Mouse (Mus musculus) stomach, embryonic 14.5 days (tissue): ENCODE results near the gene Gadd45b. TPM values are rescaled to one million over a fixed set of nuclear protein-coding genes. Genes with fewer than 3 reads are reported as not detected.
A peak's percentile ranks its signal among the peaks of the same experiment; 100 is the strongest.

ENCODE experiments used
- ATAC-seq: fragments of 200-750 bp; cut with Nextera tagmentation; 2 replicates; pipeline ENCODE4 v1.8.0; 2017; ENCODE audit warnings: low read depth, moderate TSS enrichment; ENCODE audit not compliant: insufficient number of reproducible peaks, insufficient read depth, low FRiP score
- H3K27ac ChIP-seq: fragments of 300-500 bp; sonication (generic); 2 replicates; pipeline ENCODE4 v1.5.1; 2014; ENCODE audit warnings: mild to moderate bottlenecking, low read length, moderate library complexity, mixed read lengths
- H3K27me3 ChIP-seq: fragments of 300-500 bp; sonication (generic); 2 replicates; pipeline ENCODE4 v1.6.1; 2014; ENCODE audit warnings: low read length, control low read depth, mixed read lengths; ENCODE audit not compliant: control insufficient read depth, insufficient read depth
- H3K36me3 ChIP-seq: fragments of 300-500 bp; sonication (generic); 2 replicates; pipeline ENCODE4 v1.6.1; 2014; ENCODE audit warnings: mild to moderate bottlenecking, control low read depth, low read length, moderate library complexity, mixed read lengths; ENCODE audit not compliant: control insufficient read depth, insufficient read depth
- H3K4me1 ChIP-seq: fragments of 300-500 bp; sonication (generic); 2 replicates; pipeline ENCODE4 v1.6.1; 2014; ENCODE audit warnings: low read length, control low read depth, mixed read lengths; ENCODE audit not compliant: control insufficient read depth, insufficient read depth
- H3K4me2 ChIP-seq: fragments of 300-500 bp; sonication (generic); replicated peaks from 2 replicates; pipeline ENCODE4 v1.6.1; 2014; ENCODE audit warnings: low read depth, low read length, control low read depth
- H3K4me3 ChIP-seq: fragments of 300-500 bp; sonication (generic); 2 replicates; pipeline ENCODE4 v1.5.1; 2014; ENCODE audit warnings: low read depth, low read length, control low read depth
- H3K9ac ChIP-seq: fragments of 300-500 bp; sonication (generic); replicated peaks from 2 replicates; pipeline ENCODE4 v1.6.1; 2014; ENCODE audit warnings: low read depth, mild to moderate bottlenecking, control low read depth, low read length, moderate library complexity, mixed read lengths
- H3K9me3 ChIP-seq: fragments of 300-500 bp; sonication (generic); 2 replicates; pipeline ENCODE4 v1.6.1; 2016; ENCODE audit warnings: low read depth, low read length, control low read depth; ENCODE audit not compliant: control insufficient read depth
- WGBS: fragments of 180-500 bp; shearing (Covaris S2); extraction: QIAGEN DNeasy Blood & Tissue Kit; methylation state at CpG from one replicate; pipeline ENCODE4 v1.1.7; 2014; 5-methylcytosine and 5-hydroxymethylcytosine counted together
- polyA plus RNA-seq: library from polyadenylated mRNA; unstranded; fragments of >200 nt; fragmentation: Nextera tagmentation; extraction: Ambion mirVana; gene quantifications from 2 replicates; pipeline ENCODE4 v1.2.1, GENCODE M21; 2014

Gene Gadd45b
- polyA plus RNA-seq, 1 experiment from 2014 or later, result 16.1 TPM

- no peak overlapping the region; the same call in 1 of the 2 replicates for H3K9ac ChIP-seq
Observed at GRCm38 (mm10) chr10:80936135-80936809, 6.4 kb downstream of the Gadd45b start.

GRCm38 (mm10) chr10:80936810-80937164, 6.9 kb downstream of the Gadd45b start:
- no peaks in the 10 kb centered on the region for H3K9me3 ChIP-seq
- peaks cover 74% of the 10 kb centered on the region for H3K4me1 ChIP-seq
- peak overlapping the region; percentile 73 for H3K4me2 ChIP-seq
- H3K9ac ChIP-seq, result no peak overlapping the region
- H3K36me3 ChIP-seq, result no peaks in the 10 kb centered on the region
- WGBS, result 12% methylated on average over 6 of the region's 6 CpGs
- no peak overlapping the region for H3K27ac ChIP-seq
- H3K4me3 ChIP-seq, result peak overlapping the region; percentile 25
- H3K27me3 ChIP-seq, result peaks cover 5% of the 10 kb centered on the region; the same call in 1 of the 2 replicates
- no peak for ATAC-seq

More at GRCm38 (mm10) chr10:80936135-80936809, 6.4 kb downstream of the Gadd45b start:
- peak overlapping the region; percentile 73 for H3K4me2 ChIP-seq
- H3K4me3 ChIP-seq, result peak overlapping the region; percentile 25
- peak; percentile 50; the same call in 1 of the 2 replicates for ATAC-seq
- H3K27me3 ChIP-seq, result peaks cover 8% of the 10 kb centered on the region; the same call in 1 of the 2 replicates
- H3K36me3 ChIP-seq, result no peaks in the 10 kb centered on the region
- H3K27ac ChIP-seq, result no peak overlapping the region
- WGBS, result 2% methylated on average over 35 of the region's 37 CpGs
- no peaks in the 10 kb centered on the region for H3K9me3 ChIP-seq
- peaks cover 78% of the 10 kb centered on the region for H3K4me1 ChIP-seq

DNA sequence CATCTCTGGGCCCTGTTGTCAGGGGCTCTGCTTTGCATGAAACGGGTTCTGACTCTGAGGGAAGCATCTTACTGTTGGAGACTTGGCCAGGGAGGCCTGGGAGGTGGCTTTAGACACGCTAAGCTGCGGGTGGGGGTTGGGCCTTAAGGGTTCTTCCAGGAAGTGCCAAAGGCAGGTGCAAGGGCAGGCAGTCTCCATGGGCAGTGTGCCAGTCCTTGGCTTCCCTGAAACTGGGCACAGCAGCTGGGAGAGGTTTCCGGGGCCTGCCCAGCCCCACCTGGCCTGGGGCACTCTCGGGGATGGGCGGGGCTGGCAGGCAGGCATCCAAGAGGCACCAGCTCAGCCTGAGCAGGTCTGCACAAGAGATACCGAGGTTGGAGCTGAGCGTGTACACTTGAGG, 7.8 kb downstream of the Gadd45b start:
- no peak for ATAC-seq
- H3K4me1 ChIP-seq, result peaks cover 65% of the 10 kb centered on the region

GRCm38 (mm10) chr10:80938831-80939550, 9.1 kb downstream of the Gadd45b start:
- WGBS, result 10% methylated on average over 15 of the region's 15 CpGs
- H3K4me1 ChIP-seq, result peaks cover 61% of the 10 kb centered on the region
- H3K36me3 ChIP-seq, result no peaks in the 10 kb centered on the region

More for the DNA sequence above, 7.8 kb downstream of the Gadd45b start:
- H3K9ac ChIP-seq, result no peak overlapping the region
- H3K4me2 ChIP-seq, result no peak overlapping the region
- no peak overlapping the region for H3K4me3 ChIP-seq
- no peaks in the 10 kb centered on the region for H3K27me3 ChIP-seq
- peak overlapping the region; percentile 6; the same call in 1 of the 2 replicates for H3K27ac ChIP-seq
- no peaks in the 10 kb centered on the region for H3K9me3 ChIP-seq
- 36% methylated on average over 8 of the region's 8 CpGs for WGBS
- no peaks in the 10 kb centered on the region for H3K36me3 ChIP-seq

GRCm38 (mm10) chr10:80939671-80940070, 9.8 kb downstream of the Gadd45b start:
- Histone ChIP-seq H3K4me3 (peak overlapping the region; percentile 30), H3K36me3 (no peaks in the 10 kb centered on the region), H3K27ac (peak overlapping the region; percentile 87), H3K4me2 (peak overlapping the region; percentile 78), H3K4me1 (peaks cover 61% of the 10 kb centered on the region), H3K27me3 (no peaks in the 10 kb centered on the region), H3K9me3 (no peaks in the 10 kb centered on the region), H3K9ac (no peak overlapping the region; the same call in 1 of the 2 replicates)
- 4% methylated on average over 28 of the region's 28 CpGs for WGBS
- peak; percentile 43 for ATAC-seq

More at GRCm38 (mm10) chr10:80938831-80939550, 9.1 kb downstream of the Gadd45b start:
- H3K4me3 ChIP-seq, result peak overlapping the region; percentile 30
- peak overlapping the region; percentile 78 for H3K4me2 ChIP-seq
- ATAC-seq, result peak; percentile 19; the same call in 1 of the 2 replicates
- H3K9me3 ChIP-seq, result no peaks in the 10 kb centered on the region
- H3K27ac ChIP-seq, result peak overlapping the region; percentile 57; the same call in 1 of the 2 replicates
- no peak overlapping the region; the same call in 1 of the 2 replicates for H3K9ac ChIP-seq
- no peaks in the 10 kb centered on the region for H3K27me3 ChIP-seq

DNA sequence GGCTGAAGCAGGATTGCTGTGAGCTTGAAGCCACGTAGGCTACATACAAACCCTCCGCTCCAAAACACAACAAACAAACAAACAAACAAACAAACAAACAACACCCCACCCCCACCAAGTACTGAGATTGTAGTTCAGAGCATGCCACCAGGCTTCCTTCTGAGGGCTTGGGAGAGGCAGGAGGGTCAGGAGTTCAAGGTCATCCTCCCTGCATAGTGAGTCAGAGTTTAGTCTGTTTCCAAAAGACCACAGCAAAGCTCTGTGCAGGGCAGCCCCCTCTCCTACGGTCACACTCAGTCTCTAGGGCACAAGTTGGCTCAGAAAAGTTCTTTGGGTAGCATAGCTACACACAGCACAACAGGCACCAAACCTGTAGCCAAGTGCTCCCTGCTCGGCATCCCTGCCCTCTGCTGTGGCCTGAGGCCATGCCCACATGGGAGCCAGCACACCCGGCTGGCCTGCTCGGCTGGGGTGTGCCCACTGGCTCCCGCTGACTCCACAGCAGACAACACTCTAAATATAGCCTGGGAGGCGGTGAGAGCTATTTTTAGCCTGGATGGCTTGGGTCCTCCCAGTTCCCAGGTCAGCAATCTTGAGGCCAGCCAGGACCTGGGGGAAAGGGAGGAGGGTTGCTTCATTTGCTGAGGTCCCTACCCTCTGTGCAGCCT, 10.6 kb downstream of the Gadd45b start:
- H3K27me3 ChIP-seq, result no peaks in the 10 kb centered on the region
- ATAC-seq, result peak; percentile 25; the same call in 1 of the 2 replicates
- H3K4me3 ChIP-seq, result peak overlapping the region; percentile 30; the same call in 1 of the 2 replicates
- 27% methylated on average over 8 of the region's 8 CpGs for WGBS
- H3K4me1 ChIP-seq, result peaks cover 60% of the 10 kb centered on the region
- H3K27ac ChIP-seq, result peak overlapping the region; percentile 87
- no peaks in the 10 kb centered on the region for H3K36me3 ChIP-seq
- no peaks in the 10 kb centered on the region for H3K9me3 ChIP-seq
- peak overlapping the region; percentile 78 for H3K4me2 ChIP-seq
- no peak overlapping the region for H3K9ac ChIP-seq

- H3K27ac ChIP-seq, result peak overlapping the region; percentile 87
- H3K36me3 ChIP-seq, result no peaks in the 10 kb centered on the region
- ATAC-seq, result 0 out of 2 replicates have a peak, but pooled peaks have one; percentile 2
- peaks cover 55% of the 10 kb centered on the region for H3K4me1 ChIP-seq
- no peaks in the 10 kb centered on the region for H3K27me3 ChIP-seq
- H3K9ac ChIP-seq, result no peak overlapping the region
- H3K4me2 ChIP-seq, result 0 out of 2 replicates have a peak overlapping the region, but pooled peaks have one; percentile 78
- 17% methylated on average over 2 of the region's 2 CpGs for WGBS
- H3K4me3 ChIP-seq, result no peak overlapping the region
- no peaks in the 10 kb centered on the region for H3K9me3 ChIP-seq
Observed at GRCm38 (mm10) chr10:80940988-80941347, 11.1 kb downstream of the Gadd45b start.

GRCm38 (mm10) chr10:80942919-80943318, 13.0 kb downstream of the Gadd45b start:
- 60% methylated on average over 8 of the region's 8 CpGs for WGBS
- Histone ChIP-seq H3K27ac (no peak overlapping the region), H3K36me3 (no peaks in the 10 kb centered on the region), H3K4me2 (no peak overlapping the region), H3K9me3 (no peaks in the 10 kb centered on the region), H3K9ac (no peak overlapping the region), H3K4me3 (no peak overlapping the region), H3K4me1 (peaks cover 46% of the 10 kb centered on the region), H3K27me3 (no peaks in the 10 kb centered on the region)
- ATAC-seq, result no peak
